Mouse (Mus musculus) layer of hippocampus, adult 18-20 months (tissue): ENCODE measurements around the gene St6galnac1. TPM values are rescaled to one million over a fixed set of nuclear protein-coding genes. Genes with fewer than 3 reads are reported as not detected.
A peak's percentile ranks its signal among the peaks of the same experiment; 100 is the strongest.
"Not testable (repeated sequence)": the region's sequence is repeated elsewhere in the genome, so short reads cannot be mapped to it uniquely, and the experiment has no call there.

Experiments
- DNase-seq, 2 experiments: peaks; one replicate each; pipeline ENCODE4 v3.0.0; 2022; ENCODE audit warnings: low spot score in 2 of 2
- total RNA-seq, 2 experiments: library from RNA; stranded (reverse); gene quantifications; 2 replicates each; pipeline ENCODE4 v1.2.3; 2021

St6galnac1 gene
- total RNA-seq, 2 experiments from 2014 or later = not detected

DNA sequence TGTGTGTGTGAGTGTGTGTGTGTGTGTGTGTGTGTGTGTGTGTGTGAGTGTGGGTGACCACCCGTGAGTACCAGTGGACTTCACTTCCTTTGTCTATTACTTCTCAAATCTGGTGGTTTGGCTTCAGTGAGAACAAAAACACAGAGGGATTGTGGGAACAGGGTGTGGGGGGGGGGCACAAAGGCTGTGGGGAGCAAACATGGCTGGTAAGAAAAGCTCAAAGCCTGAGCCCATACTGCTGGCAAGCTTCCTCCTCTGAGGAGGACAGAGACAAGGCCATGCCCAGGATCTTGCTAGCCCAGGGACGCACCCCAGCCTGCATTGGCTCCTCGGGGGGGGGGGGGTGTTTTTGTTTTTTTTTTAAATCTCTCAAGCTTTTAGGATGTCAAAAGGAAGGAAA, 32.2 kb upstream of the St6galnac1 start:
- no peak for DNase-seq

GRCm38 (mm10) chr11:116807116-116807515, 31.8 kb upstream of the St6galnac1 start:
- no peak for DNase-seq

DNA sequence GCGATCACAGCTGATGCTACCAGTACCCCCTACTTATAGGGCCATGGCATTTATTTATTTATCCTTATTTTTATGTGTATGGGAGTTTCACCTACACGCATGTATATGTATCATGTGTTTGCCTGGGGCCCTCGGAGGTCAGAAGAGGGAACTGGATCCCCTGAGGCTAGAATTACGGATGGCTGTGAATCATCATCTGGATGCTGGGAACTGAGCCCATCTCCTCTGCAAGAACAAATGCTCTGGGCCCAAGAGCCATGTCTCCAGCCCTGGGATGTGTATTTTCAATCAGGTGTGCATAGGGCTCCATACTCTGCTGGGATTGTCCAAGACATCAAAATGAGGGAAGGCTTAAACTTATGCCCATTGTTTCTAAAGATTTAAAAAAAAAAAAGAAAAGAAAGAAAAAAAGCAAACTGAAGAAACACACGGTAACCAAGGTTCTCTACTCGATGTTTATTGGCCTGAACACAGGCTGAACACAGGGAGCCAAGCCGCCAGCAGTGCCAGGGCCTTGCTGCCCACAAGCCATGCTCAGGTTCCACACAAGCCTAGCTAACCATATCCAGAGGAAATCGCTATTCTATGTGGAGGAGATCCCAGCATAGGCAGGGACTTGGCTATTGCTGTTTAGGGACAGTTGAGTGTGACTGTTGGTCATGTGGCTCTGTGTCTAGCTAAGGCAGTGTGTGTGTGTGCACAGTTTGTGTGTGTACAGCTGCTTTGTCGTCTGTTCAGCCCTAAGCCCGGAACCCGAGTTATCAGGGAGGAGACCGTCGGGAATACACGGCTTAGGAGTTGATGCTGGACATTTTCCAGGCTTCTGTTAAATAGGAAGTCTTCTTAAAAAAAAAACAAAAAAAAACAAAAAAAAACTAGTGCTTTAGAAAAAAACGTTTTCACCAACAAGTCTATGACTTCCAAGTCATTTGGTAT, 31.1 kb upstream of the St6galnac1 start:
- DNase-seq = no peak

DNA sequence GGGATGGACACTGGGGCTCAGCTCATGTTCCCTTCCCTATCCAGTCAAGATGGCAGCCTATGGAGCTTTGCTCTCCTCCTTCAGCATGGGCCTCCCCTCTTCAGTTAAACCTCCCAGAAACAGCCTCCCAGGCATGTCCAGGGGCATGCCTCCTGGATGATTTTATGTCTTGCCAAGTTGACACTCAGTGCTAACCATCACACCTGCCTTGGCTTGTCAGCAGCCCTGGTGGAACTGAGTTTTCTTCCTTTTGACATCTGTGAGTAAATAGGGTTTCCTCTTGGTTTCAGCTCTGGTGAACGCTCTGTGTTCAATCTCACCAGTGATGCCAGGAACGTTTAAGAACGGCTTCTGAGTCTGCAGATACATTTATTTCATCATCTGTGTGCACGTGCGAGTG, 27.4 kb upstream of the St6galnac1 start:
- DNase-seq = no peak

GRCm38 (mm10) chr11:116801106-116801505, 25.8 kb upstream of the St6galnac1 start:
- DNase-seq = no peak

- peak in 1 of 2 experiments; percentile 57 for DNase-seq
Observed at GRCm38 (mm10) chr11:116799364-116799763, 24.1 kb upstream of the St6galnac1 start.

GRCm38 (mm10) chr11:116784221-116784620, 8.9 kb upstream of the St6galnac1 start:
- no peak for DNase-seq

DNA sequence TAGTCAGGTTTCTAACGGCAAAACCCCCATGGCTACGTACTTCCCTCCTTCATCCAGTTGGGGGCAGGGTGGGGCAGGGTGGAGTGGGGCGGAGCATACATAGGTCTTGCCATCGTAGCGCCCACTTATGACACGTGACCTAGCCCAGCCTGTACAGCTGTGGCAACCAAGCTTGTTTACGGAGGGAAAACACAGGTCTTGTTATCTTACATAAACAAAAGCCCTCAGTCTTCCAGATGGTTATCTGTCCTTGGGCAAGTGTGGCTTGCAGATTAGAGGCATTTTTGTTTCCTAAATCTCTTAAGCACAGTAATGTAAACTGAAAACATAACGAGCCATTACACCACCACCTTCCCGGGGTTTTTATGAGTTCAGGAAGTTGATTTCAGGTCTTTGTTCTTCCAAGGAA, 7.4 kb upstream of the St6galnac1 start:
- no peak for DNase-seq

GRCm38 (mm10) chr11:116773205-116773604, 2.1 kb downstream of the St6galnac1 start:
- no peak for DNase-seq

DNA sequence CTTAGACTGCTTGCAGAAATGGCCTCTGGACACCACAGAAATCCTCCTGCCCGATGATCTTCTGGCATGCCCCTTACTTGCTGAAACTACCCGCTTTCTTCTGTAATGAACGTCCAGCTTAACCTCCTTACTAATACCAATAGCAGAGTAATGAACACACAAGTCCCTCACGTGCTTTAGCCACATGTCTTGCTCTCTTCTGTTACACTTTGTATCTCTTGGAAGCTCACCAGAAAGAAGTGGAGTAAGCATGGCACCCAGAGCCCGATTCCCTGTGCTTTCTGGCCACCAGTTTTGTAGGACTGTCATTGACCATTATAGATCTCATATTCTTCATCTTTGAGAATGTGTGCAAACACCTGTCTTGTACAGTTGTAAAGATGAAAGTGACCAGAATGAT, 5.4 kb downstream of the St6galnac1 start:
- DNase-seq = no peak

- no peak for DNase-seq
Observed at GRCm38 (mm10) chr11:116764946-116765345, 10.4 kb downstream of the St6galnac1 start.

DNA sequence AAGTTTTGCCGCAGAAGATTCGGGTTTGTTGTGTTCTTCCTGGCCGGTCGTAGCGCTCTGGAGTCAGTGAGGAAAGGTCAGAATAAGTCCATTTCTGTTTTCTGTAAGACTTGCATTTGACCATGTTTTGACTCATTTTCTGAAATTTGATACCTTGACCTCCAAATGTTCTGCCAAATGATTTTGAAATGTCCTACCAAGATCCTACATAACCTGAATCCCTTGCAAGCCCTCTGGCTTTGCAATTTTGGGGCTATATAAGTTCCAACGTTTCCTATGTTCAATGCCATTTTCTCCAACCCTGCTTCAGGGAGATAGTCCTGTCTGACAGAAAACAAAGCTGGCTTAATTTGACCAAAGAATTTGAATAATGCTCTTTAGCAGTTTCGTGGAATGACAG, 11.0 kb downstream of the St6galnac1 start:
- DNase-seq = no peak

DNA sequence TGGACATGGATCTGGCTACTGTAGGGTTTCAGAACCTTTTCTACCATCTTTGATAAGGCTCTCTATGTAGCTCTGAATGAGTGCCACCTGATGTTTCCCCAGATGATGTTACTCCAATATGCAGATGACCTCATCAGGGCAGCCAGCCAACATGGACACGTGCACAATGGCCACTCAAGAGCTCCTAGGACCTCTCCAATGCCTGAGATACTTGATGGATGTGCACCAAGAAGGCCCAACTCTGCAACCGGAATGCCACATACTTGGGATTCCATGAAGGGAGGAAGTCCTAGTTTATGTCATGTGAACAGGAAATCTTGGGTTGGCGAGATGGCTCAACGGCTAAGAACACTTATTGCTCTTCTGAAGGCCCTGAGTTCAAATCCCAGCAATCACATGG, 20.1 kb downstream of the St6galnac1 start:
- DNase-seq = no peak

DNA sequence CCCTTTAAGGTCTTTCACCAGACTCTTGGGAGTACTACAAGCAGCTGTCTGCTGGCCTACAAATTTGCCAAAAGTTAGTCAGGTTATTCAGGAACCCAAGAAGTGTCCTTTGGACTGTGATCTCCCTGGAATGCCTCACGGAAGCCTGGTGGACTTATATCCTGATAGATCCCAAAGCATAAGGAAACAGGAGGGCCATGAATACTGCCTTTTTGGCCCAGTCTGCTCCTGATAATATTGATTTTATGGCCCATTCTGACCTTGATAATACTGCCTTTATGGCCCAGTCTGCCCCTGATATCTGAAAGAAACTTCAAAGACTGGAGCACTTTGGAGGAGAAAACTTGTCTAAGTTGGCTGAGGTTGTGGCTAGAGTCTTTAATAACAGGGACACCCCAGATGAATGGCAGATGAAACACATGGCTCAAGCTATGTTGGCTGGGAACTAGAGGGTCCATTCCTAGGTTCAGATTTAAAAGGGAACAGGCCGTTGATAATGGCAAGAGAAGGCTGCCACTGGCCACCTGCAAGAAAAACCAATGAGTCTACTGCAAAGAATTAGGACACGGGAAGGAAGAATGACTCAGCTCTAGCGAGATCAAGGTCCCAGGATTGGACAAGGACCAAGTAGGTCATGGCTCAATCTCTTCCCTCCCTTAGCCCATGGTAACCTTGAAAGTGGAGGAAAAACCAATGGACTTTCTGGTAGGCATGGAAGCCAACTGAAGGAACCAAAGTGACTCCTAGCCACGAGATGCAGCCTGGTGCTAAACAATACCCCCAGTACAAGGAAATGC, 21.4 kb downstream of the St6galnac1 start:
- DNase-seq = no peak

GRCm38 (mm10) chr11:116749733-116750132, 25.6 kb downstream of the St6galnac1 start:
- DNase-seq = no peak

GRCm38 (mm10) chr11:116748692-116749091, 26.6 kb downstream of the St6galnac1 start:
- DNase-seq = not testable (repeated sequence)

DNA sequence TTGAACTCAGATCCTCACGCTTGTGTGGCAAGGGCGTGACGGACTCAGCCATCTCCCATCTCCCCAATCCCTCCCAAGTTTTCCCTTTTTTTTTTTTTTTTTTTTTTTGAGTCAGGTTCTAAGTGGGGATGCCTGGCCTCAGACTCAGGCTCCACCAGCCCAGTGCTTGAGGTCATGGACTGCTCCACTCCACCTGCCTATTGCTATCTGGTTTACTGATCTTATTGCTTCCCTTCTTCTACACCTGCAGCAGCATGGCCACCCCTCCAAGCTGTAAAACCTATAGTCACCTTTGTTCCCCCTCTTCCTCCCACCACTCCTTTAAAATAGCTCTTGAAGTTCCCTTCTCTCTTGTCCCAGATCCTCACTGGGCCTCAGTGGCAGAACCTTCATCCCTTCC, 28.5 kb downstream of the St6galnac1 start:
- DNase-seq = not testable (repeated sequence)

DNA sequence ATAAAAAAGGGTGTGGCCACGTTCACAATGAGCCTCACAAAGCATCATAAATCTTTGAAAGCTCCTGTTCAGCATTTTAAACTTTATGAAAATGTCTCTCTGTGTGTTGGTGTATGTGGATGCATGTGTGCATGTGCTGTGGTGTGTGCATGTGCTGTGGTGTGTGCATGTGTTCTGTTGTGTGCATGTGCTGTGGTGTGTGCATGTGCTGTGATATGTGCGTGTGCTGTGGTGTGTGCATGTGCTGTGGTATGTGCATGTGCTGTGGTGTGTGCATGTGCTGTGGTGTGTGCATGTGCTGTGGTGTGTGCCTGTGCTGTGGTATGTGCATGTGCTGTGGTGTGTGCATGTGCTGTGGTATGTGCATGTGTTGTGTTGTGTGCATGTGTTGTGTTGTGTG, 29.9 kb downstream of the St6galnac1 start:
- DNase-seq = not testable (repeated sequence)

GRCm38 (mm10) chr11:116738411-116738810, 36.9 kb downstream of the St6galnac1 start:
- no peak for DNase-seq

- DNase-seq = no peak
Observed at GRCm38 (mm10) chr11:116732536-116732935, 42.8 kb downstream of the St6galnac1 start.

- not testable (repeated sequence) for DNase-seq
Observed at GRCm38 (mm10) chr11:116731060-116731580, 44.2 kb downstream of the St6galnac1 start.
